Mouse (Mus musculus) liver, adult 2 months (tissue): ENCODE data around the gene Tmem236. TPM values are rescaled to one million over a fixed set of nuclear protein-coding genes. Genes with fewer than 3 reads are reported as not detected.

Source experiments
- DNase-seq: peaks from one replicate; pipeline ENCODE4 v3.0.0-alpha.2; 2011; ENCODE audit warnings: low read depth, low spot score; ENCODE audit errors: extremely low read depth
- H3K27ac ChIP-seq: fragments of 200-500 bp; replicated peaks from 2 replicates; pipeline ENCODE4 v1.5.1; 2012; ENCODE audit warnings: low read depth, mild to moderate bottlenecking, control low read depth, inconsistent platforms, low read length; ENCODE audit not compliant: insufficient read depth
- H3K27me3 ChIP-seq: fragments of 200-500 bp; 2 replicates; pipeline ENCODE4 v1.6.1; 2012; ENCODE audit warnings: mild to moderate bottlenecking, moderate library complexity, low read length, inconsistent platforms; ENCODE audit not compliant: control insufficient read depth, insufficient read depth
- H3K36me3 ChIP-seq: fragments of 200-500 bp; 2 replicates; pipeline ENCODE4 v1.6.1; 2012; ENCODE audit warnings: low read length, inconsistent platforms; ENCODE audit not compliant: control insufficient read depth, insufficient read depth
- H3K4me1 ChIP-seq: fragments of 200-500 bp; 2 replicates; pipeline ENCODE4 v1.6.1; 2011; ENCODE audit warnings: low read length; ENCODE audit not compliant: control insufficient read depth, insufficient read depth
- H3K4me3 ChIP-seq: fragments of 200-500 bp; 2 replicates; pipeline ENCODE4 v1.5.1; 2011; ENCODE audit warnings: low read depth, mild to moderate bottlenecking, control low read depth, low read length, moderate library complexity; ENCODE audit not compliant: insufficient read depth
- H3K79me2 ChIP-seq: fragments of 200-500 bp; 2 replicates; pipeline ENCODE4 v1.6.1; 2012; ENCODE audit warnings: inconsistent platforms, mild to moderate bottlenecking, low read length, moderate library complexity; ENCODE audit not compliant: control insufficient read depth, insufficient read depth
- H3K9ac ChIP-seq: fragments of 200-500 bp; 2 replicates; pipeline ENCODE4 v1.6.1; 2012; ENCODE audit warnings: low read depth, mild to moderate bottlenecking, control low read depth, inconsistent platforms, low read length
- CTCF ChIP-seq: fragments of 200-500 bp; IDR thresholded peaks from 2 replicates; pipeline ENCODE4 v1.5.1; 2011; ENCODE audit warnings: low read depth, low read length, control low read depth
- POLR2A ChIP-seq: fragments of 200-500 bp; IDR thresholded peaks from 2 replicates; pipeline ENCODE4 v1.6.1; 2011; ENCODE audit warnings: low read length, control low read depth; ENCODE audit not compliant: insufficient read depth; ENCODE audit errors: extremely low read depth
- WGBS: fragments of 180-500 bp; shearing (Covaris S2); methylation state at CpG from one replicate; pipeline ENCODE4 v1.1.7; 2018; 5-methylcytosine and 5-hydroxymethylcytosine counted together
- polyA plus RNA-seq: library from polyadenylated mRNA; depleted of rRNA; stranded (reverse); fragments of >200 nt; gene quantifications from 2 replicates; pipeline ENCODE4 v1.2.3, GENCODE M21; 2012
- total RNA-seq: library from RNA; depleted of rRNA; stranded (reverse); fragments of >200 nt; gene quantifications from 2 replicates; pipeline ENCODE4 v1.2.3, GENCODE M21; 2014

Tmem236 gene
- total and polyA plus RNA-seq, 2 experiments, result not detected

DNA sequence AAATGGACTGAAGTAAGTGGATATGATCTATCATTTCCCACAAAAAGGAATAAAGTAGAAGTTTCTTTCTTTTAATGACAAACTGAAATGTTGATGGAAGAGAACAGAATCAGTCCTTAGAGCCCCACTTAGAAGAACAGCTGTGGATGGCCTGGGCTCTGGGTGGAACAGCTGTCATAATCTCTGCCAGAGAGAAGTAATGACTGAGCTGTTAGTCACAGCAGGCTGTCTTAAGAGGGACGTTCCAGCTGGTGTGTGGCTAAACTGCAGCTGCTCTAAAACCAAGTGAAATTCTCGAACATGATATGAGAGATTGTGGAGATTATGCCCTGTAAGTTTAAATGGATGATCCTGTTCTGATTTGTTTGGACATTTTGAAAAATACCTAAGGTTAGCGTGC, 37.4 kb upstream of the Tmem236 start:
- no peak for TF ChIP-seq POLR2A
- TF ChIP-seq CTCF, result no peak
- Histone ChIP-seq H3K27me3 (no peaks in the 10 kb centered on the region), H3K79me2 (no peaks in the 10 kb centered on the region), H3K36me3 (peaks cover 20% of the 10 kb centered on the region), H3K9ac (no peak overlapping the region), H3K27ac (no peak overlapping the region), H3K4me1 (no peaks in the 10 kb centered on the region), H3K4me3 (no peak overlapping the region)
- WGBS, result 92% methylated on average over 3 of the region's 3 CpGs
- no peak for DNase-seq

DNA sequence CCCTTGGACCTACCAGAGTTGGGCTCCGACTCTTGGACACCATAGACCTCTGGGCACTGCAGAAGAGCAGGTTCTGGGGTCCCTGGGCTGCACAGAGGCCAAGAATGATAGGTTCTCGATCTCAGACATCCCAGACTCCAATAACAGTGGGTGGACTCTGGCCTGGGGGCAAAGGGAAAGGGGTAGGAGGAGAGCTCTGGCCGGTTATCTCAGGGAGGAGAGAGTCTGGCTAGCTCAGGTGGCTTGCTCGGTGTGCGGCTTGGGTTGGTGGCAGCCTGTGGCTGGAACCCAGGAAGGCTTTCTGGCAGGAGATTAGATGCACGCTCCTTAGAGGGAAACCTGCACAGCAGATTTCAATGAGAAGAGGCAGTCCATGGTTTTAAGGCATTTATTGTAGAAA, 34.7 kb upstream of the Tmem236 start:
- Histone ChIP-seq H3K27ac (no peak overlapping the region), H3K9ac (no peak overlapping the region), H3K27me3 (no peaks in the 10 kb centered on the region), H3K79me2 (no peaks in the 10 kb centered on the region), H3K36me3 (peaks cover 26% of the 10 kb centered on the region), H3K4me1 (no peaks in the 10 kb centered on the region), H3K4me3 (no peak overlapping the region)
- TF ChIP-seq POLR2A (no peak), CTCF (no peak)
- no peak for DNase-seq
- WGBS, result 75% methylated on average over 6 of the region's 6 CpGs

DNA sequence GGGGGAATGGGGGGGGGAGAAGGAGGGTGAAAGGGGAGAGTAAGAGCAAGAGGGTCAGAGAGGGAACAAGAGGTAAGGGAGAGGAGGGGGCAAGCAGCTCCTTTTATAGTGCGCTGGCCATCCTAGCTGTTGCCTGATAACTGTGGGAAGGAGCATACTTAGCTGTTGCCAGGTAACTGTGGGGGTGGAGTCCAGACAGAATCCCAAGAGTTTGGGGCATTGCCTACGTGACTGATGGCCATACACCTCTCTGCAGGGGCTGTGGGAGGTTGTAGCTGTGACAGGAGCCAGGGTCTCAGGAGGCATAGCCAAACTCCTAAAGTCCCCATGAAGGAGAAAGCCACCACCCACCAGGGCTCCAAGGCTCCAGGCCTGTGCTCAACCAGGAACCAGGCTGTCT, 34.3 kb upstream of the Tmem236 start:
- Histone ChIP-seq H3K4me1 (no peaks in the 10 kb centered on the region), H3K27me3 (no peaks in the 10 kb centered on the region), H3K27ac (no peak overlapping the region), H3K79me2 (no peaks in the 10 kb centered on the region), H3K36me3 (peaks cover 27% of the 10 kb centered on the region), H3K4me3 (no peak overlapping the region), H3K9ac (no peak overlapping the region)
- TF ChIP-seq POLR2A (no peak), CTCF (no peak)
- 97% methylated on average over 2 of the region's 2 CpGs for WGBS
- DNase-seq, result no peak

DNA sequence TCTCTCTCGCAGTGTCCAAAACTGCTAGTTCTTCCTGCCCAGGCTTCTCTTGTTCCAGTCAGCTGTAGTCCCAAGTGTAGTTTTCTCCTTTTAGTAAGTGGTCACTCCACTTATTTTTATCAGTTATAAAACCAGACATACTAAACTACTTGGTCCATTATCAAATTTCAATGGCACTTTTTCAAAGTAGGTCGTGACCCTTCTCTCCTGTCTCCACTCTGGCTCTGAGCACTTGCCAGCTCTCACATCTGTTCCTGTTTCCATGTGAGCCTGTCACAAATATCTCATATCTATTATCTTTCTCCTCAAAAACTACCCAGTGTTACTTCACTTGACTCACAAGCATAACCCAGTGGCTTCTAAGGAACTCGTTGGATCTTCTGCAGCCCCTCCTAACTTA, 29.0 kb upstream of the Tmem236 start:
- Histone ChIP-seq H3K27ac (no peak overlapping the region), H3K4me3 (no peak overlapping the region), H3K4me1 (no peaks in the 10 kb centered on the region), H3K79me2 (no peaks in the 10 kb centered on the region), H3K36me3 (peaks cover 34% of the 10 kb centered on the region), H3K27me3 (no peaks in the 10 kb centered on the region), H3K9ac (no peak overlapping the region)
- WGBS, result 61% methylated on average over 3 of the region's 3 CpGs
- peak; percentile 17 for DNase-seq
- no peak for TF ChIP-seq CTCF

DNA sequence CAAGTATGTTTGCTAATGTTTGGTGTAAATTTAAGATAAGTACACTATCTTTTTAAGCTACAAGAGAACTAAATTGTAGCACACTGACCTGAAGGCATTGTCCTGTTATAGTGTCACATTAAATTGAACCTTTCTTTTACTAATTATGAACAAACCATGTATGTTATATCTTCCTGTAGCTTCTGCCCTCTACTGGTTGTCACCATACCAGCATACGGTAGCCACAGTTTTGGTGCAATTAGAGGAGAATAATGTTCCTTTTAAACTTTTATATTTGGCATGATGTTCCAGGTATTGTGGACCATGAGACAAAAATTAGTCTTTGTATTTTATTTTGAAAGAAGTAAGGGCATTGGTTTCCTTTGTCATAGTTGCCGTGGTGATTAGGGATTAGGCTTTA, 27.4 kb upstream of the Tmem236 start:
- WGBS, result 92% methylated on average over 2 of the region's 2 CpGs
- Histone ChIP-seq H3K4me3 (no peak overlapping the region), H3K4me1 (no peaks in the 10 kb centered on the region), H3K27me3 (no peaks in the 10 kb centered on the region), H3K36me3 (peaks cover 30% of the 10 kb centered on the region), H3K27ac (no peak overlapping the region), H3K79me2 (no peaks in the 10 kb centered on the region), H3K9ac (no peak overlapping the region)
- DNase-seq, result peak; percentile 19
- TF ChIP-seq CTCF (no peak), POLR2A (no peak)

DNA sequence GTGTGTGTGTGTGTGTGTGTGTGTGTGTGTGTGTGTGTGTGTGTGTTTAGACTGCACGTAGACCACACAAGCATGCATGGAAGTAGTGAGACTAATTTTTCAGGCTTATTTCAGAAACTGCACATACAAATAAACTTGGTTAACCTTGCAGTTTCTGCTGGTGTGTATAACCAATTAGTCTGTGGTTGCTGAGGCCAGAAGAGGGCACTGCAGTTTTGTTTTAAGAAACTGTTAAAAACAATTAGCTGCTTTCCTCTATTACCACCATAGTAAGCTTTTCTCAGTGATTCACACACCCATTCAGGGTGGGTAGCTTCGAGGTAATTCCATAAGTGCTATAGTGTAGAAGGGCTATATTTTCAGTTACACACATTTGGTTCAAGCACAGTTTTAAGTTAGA, 23.5 kb upstream of the Tmem236 start:
- H3K4me1 ChIP-seq, result no peaks in the 10 kb centered on the region
- no peak overlapping the region for H3K27ac ChIP-seq
- TF ChIP-seq CTCF, result no peak
- DNase-seq, result no peak
- no peaks in the 10 kb centered on the region for H3K79me2 ChIP-seq
- no peak overlapping the region for H3K9ac ChIP-seq
- H3K36me3 ChIP-seq, result peaks cover 16% of the 10 kb centered on the region
- WGBS, result 97% methylated on average over 2 of the region's 2 CpGs
- H3K4me3 ChIP-seq, result no peak overlapping the region
- H3K27me3 ChIP-seq, result no peaks in the 10 kb centered on the region
